Mouse (Mus musculus): ENCODE measurements around the gene Cav1. TPM values are rescaled to one million over a fixed set of nuclear protein-coding genes. Genes with fewer than 3 reads are reported as not detected.

The Cav1 gene
- 22.4 and 28.7 TPM in 2 replicates for polyA plus RNA-seq (2011; ENCODE audit: insufficient read depth, insufficient read length, low read depth, missing spikeins)

- Histone ChIP-seq H3K9me3 (replicated peaks; ENCODE audit: control insufficient read depth, insufficient read depth, low read length, poor library complexity, severe bottlenecking) (no peaks in the 10 kb centered on the region), H3K36me3 (ENCODE audit: control insufficient read depth, insufficient read depth, low read length, poor library complexity, severe bottlenecking) (no peaks in the 10 kb centered on the region), H3K9ac (ENCODE audit: low read depth, poor library complexity, severe bottlenecking) (no peak within 1 kb of the TSS), H3K27ac (ENCODE audit: insufficient read depth, low read length) (no peak within 1 kb of the TSS), H3K27me3 (ENCODE audit: control insufficient read depth, insufficient read depth, low read length, poor library complexity, severe bottlenecking) (no peaks in the 10 kb centered on the region; the same call in 1 of the 2 replicates), H3K4me1 (ENCODE audit: control insufficient read depth, insufficient read depth, low read length) (peaks cover 2% of the 10 kb centered on the region), H3K4me3 (ENCODE audit: low read depth, low read length) (peak within 1 kb of the TSS; percentile 52)
- TF ChIP-seq CTCF (IDR thresholded peaks at IDR 0.05; ENCODE audit: low read depth, low read length): no peak
Observed at GRCm38 (mm10) chr6:17305954-17306601, at the start of gene Cav1. Gene Cav1 (plus strand): TSS chr6:17306335.

- Histone ChIP-seq H3K9ac (ENCODE audit: low read depth, poor library complexity, severe bottlenecking) (no peak overlapping the region), H3K27ac (ENCODE audit: insufficient read depth, low read length) (no peak overlapping the region), H3K4me1 (ENCODE audit: control insufficient read depth, insufficient read depth, low read length) (no peaks in the 10 kb centered on the region), H3K9me3 (replicated peaks; ENCODE audit: control insufficient read depth, insufficient read depth, low read length, poor library complexity, severe bottlenecking) (no peaks in the 10 kb centered on the region), H3K27me3 (ENCODE audit: control insufficient read depth, insufficient read depth, low read length, poor library complexity, severe bottlenecking) (no peaks in the 10 kb centered on the region), H3K4me3 (ENCODE audit: low read depth, low read length) (no peak overlapping the region), H3K36me3 (ENCODE audit: control insufficient read depth, insufficient read depth, low read length, poor library complexity, severe bottlenecking) (no peaks in the 10 kb centered on the region)
- no peak for TF ChIP-seq CTCF (IDR thresholded peaks at IDR 0.05; ENCODE audit: low read depth, low read length)
- TF ChIP-seq POLR2A (IDR thresholded peaks at IDR 0.05; ENCODE audit: insufficient read depth, low read length): no peak
- TF ChIP-seq EP300 (IDR thresholded peaks at IDR 0.05; ENCODE audit: insufficient read depth, low read depth, low read length): no peak
Observed at GRCm38 (mm10) chr6:17258142-17258541, 48.0 kb upstream of the Cav1 start.

- H3K9me3 ChIP-seq (replicated peaks; ENCODE audit: control insufficient read depth, insufficient read depth, low read length, poor library complexity, severe bottlenecking): no peaks in the 10 kb centered on the region
- no peak for TF ChIP-seq EP300 (IDR thresholded peaks at IDR 0.05; ENCODE audit: insufficient read depth, low read depth, low read length)
- no peak for TF ChIP-seq CTCF (IDR thresholded peaks at IDR 0.05; ENCODE audit: low read depth, low read length)
- no peak for TF ChIP-seq POLR2A (IDR thresholded peaks at IDR 0.05; ENCODE audit: insufficient read depth, low read length)
- H3K9ac ChIP-seq (ENCODE audit: low read depth, poor library complexity, severe bottlenecking): no peak overlapping the region
- H3K27ac ChIP-seq (ENCODE audit: insufficient read depth, low read length): no peak overlapping the region
- H3K36me3 ChIP-seq (ENCODE audit: control insufficient read depth, insufficient read depth, low read length, poor library complexity, severe bottlenecking): no peaks in the 10 kb centered on the region
- H3K27me3 ChIP-seq (ENCODE audit: control insufficient read depth, insufficient read depth, low read length, poor library complexity, severe bottlenecking): no peaks in the 10 kb centered on the region
- H3K4me3 ChIP-seq (ENCODE audit: low read depth, low read length): no peak overlapping the region
- no peaks in the 10 kb centered on the region for H3K4me1 ChIP-seq (ENCODE audit: control insufficient read depth, insufficient read depth, low read length)
Observed at GRCm38 (mm10) chr6:17258911-17259310, 47.2 kb upstream of the Cav1 start.

- no peak overlapping the region for H3K27ac ChIP-seq (ENCODE audit: insufficient read depth, low read length)
- H3K4me1 ChIP-seq (ENCODE audit: control insufficient read depth, insufficient read depth, low read length): no peaks in the 10 kb centered on the region
- H3K36me3 ChIP-seq (ENCODE audit: control insufficient read depth, insufficient read depth, low read length, poor library complexity, severe bottlenecking): no peaks in the 10 kb centered on the region
- H3K4me3 ChIP-seq (ENCODE audit: low read depth, low read length): no peak overlapping the region
- H3K9ac ChIP-seq (ENCODE audit: low read depth, poor library complexity, severe bottlenecking): no peak overlapping the region
- no peaks in the 10 kb centered on the region; the same call in 1 of the 2 replicates for H3K27me3 ChIP-seq (ENCODE audit: control insufficient read depth, insufficient read depth, low read length, poor library complexity, severe bottlenecking)
- TF ChIP-seq POLR2A (IDR thresholded peaks at IDR 0.05; ENCODE audit: insufficient read depth, low read length) (no peak), CTCF (IDR thresholded peaks at IDR 0.05; ENCODE audit: low read depth, low read length) (no peak), EP300 (IDR thresholded peaks at IDR 0.05; ENCODE audit: insufficient read depth, low read depth, low read length) (no peak)
- no peaks in the 10 kb centered on the region for H3K9me3 ChIP-seq (replicated peaks; ENCODE audit: control insufficient read depth, insufficient read depth, low read length, poor library complexity, severe bottlenecking)
Observed at GRCm38 (mm10) chr6:17262786-17263185, 43.3 kb upstream of the Cav1 start.

- H3K27me3 ChIP-seq (ENCODE audit: control insufficient read depth, insufficient read depth, low read length, poor library complexity, severe bottlenecking): no peaks in the 10 kb centered on the region; the same call in 1 of the 2 replicates
- H3K27ac ChIP-seq (ENCODE audit: insufficient read depth, low read length): no peak overlapping the region
- H3K9ac ChIP-seq (ENCODE audit: low read depth, poor library complexity, severe bottlenecking): no peak overlapping the region
- no peak overlapping the region for H3K4me3 ChIP-seq (ENCODE audit: low read depth, low read length)
- no peaks in the 10 kb centered on the region for H3K9me3 ChIP-seq (replicated peaks; ENCODE audit: control insufficient read depth, insufficient read depth, low read length, poor library complexity, severe bottlenecking)
- TF ChIP-seq POLR2A (IDR thresholded peaks at IDR 0.05; ENCODE audit: insufficient read depth, low read length) (no peak), EP300 (IDR thresholded peaks at IDR 0.05; ENCODE audit: insufficient read depth, low read depth, low read length) (no peak), CTCF (IDR thresholded peaks at IDR 0.05; ENCODE audit: low read depth, low read length) (no peak)
- no peaks in the 10 kb centered on the region for H3K36me3 ChIP-seq (ENCODE audit: control insufficient read depth, insufficient read depth, low read length, poor library complexity, severe bottlenecking)
- H3K4me1 ChIP-seq (ENCODE audit: control insufficient read depth, insufficient read depth, low read length): no peaks in the 10 kb centered on the region
Observed at GRCm38 (mm10) chr6:17265043-17265442, 41.1 kb upstream of the Cav1 start.

- H3K9me3 ChIP-seq (replicated peaks; ENCODE audit: control insufficient read depth, insufficient read depth, low read length, poor library complexity, severe bottlenecking): no peaks in the 10 kb centered on the region
- no peaks in the 10 kb centered on the region; the same call in 1 of the 2 replicates for H3K27me3 ChIP-seq (ENCODE audit: control insufficient read depth, insufficient read depth, low read length, poor library complexity, severe bottlenecking)
- TF ChIP-seq POLR2A (IDR thresholded peaks at IDR 0.05; ENCODE audit: insufficient read depth, low read length): no peak
- TF ChIP-seq EP300 (IDR thresholded peaks at IDR 0.05; ENCODE audit: insufficient read depth, low read depth, low read length): no peak
- TF ChIP-seq CTCF (IDR thresholded peaks at IDR 0.05; ENCODE audit: low read depth, low read length): no peak
- no peaks in the 10 kb centered on the region for H3K36me3 ChIP-seq (ENCODE audit: control insufficient read depth, insufficient read depth, low read length, poor library complexity, severe bottlenecking)
- H3K9ac ChIP-seq (ENCODE audit: low read depth, poor library complexity, severe bottlenecking): no peak overlapping the region
- no peak overlapping the region for H3K4me3 ChIP-seq (ENCODE audit: low read depth, low read length)
- H3K27ac ChIP-seq (ENCODE audit: insufficient read depth, low read length): no peak overlapping the region
- H3K4me1 ChIP-seq (ENCODE audit: control insufficient read depth, insufficient read depth, low read length): no peaks in the 10 kb centered on the region
Observed at GRCm38 (mm10) chr6:17266466-17266865, 39.7 kb upstream of the Cav1 start.
